Mouse (Mus musculus): Measurements from ENCODE around the gene Gpc6. TPM values are rescaled to one million over a fixed set of nuclear protein-coding genes. Genes with fewer than 3 reads are reported as not detected.

Gpc6 gene
- polyA plus RNA-seq, 1 experiment from 2014 or later: 49.0 TPM

GRCm38 (mm10) chr14:117813473-117813872 lies 888.4 kb downstream of the Gpc6 start:
- 86% methylated on average over 3 of the region's 3 CpGs for WGBS
- Histone ChIP-seq H3K27ac (no peak overlapping the region), H3K9ac (replicated peaks) (no peak overlapping the region), H3K4me3 (replicated peaks) (no peak overlapping the region), H3K36me3 (no peaks in the 10 kb centered on the region), H3K27me3 (no peaks in the 10 kb centered on the region), H3K4me1 (replicated peaks) (peaks cover 7% of the 10 kb centered on the region; the same call in 1 of the 2 replicates), H3K9me3 (no peaks in the 10 kb centered on the region), H3K4me2 (no peak overlapping the region)
- no peak for ATAC-seq (ENCODE audit: insufficient number of reproducible peaks, insufficient read depth, low FRiP score, low TSS enrichment, low read depth)

- Histone ChIP-seq H3K4me1 (replicated peaks) (peaks cover 7% of the 10 kb centered on the region), H3K27me3 (no peaks in the 10 kb centered on the region), H3K9me3 (no peaks in the 10 kb centered on the region), H3K9ac (replicated peaks) (no peak overlapping the region), H3K4me3 (replicated peaks) (no peak overlapping the region), H3K36me3 (no peaks in the 10 kb centered on the region), H3K27ac (no peak overlapping the region), H3K4me2 (no peak overlapping the region)
- no peak for ATAC-seq (ENCODE audit: insufficient number of reproducible peaks, insufficient read depth, low FRiP score, low TSS enrichment, low read depth)
- 80% methylated on average over 9 of the region's 9 CpGs for WGBS
Measured at GRCm38 (mm10) chr14:117816008-117816407, 890.9 kb downstream of the Gpc6 start.

- no peak overlapping the region for H3K4me2 ChIP-seq
- no peak overlapping the region for H3K9ac ChIP-seq (replicated peaks)
- WGBS: 87% methylated on average over 3 of the region's 3 CpGs
- H3K9me3 ChIP-seq: no peaks in the 10 kb centered on the region
- no peak for ATAC-seq (ENCODE audit: insufficient number of reproducible peaks, insufficient read depth, low FRiP score, low TSS enrichment, low read depth)
- no peaks in the 10 kb centered on the region for H3K36me3 ChIP-seq
- H3K4me3 ChIP-seq (replicated peaks): no peak overlapping the region
- peaks cover 8% of the 10 kb centered on the region for H3K4me1 ChIP-seq (replicated peaks)
- no peaks in the 10 kb centered on the region for H3K27me3 ChIP-seq
- H3K27ac ChIP-seq: no peak overlapping the region
Measured at GRCm38 (mm10) chr14:117816706-117817105, 891.6 kb downstream of the Gpc6 start.

GRCm38 (mm10) chr14:117817196-117817595 lies 892.1 kb downstream of the Gpc6 start:
- WGBS: 68% methylated on average over 4 of the region's 4 CpGs
- Histone ChIP-seq H3K9me3 (no peaks in the 10 kb centered on the region), H3K27ac (no peak overlapping the region), H3K4me3 (replicated peaks) (no peak overlapping the region), H3K9ac (replicated peaks) (no peak overlapping the region), H3K27me3 (no peaks in the 10 kb centered on the region), H3K4me1 (replicated peaks) (peaks cover 8% of the 10 kb centered on the region), H3K36me3 (no peaks in the 10 kb centered on the region), H3K4me2 (no peak overlapping the region)
- ATAC-seq (ENCODE audit: insufficient number of reproducible peaks, insufficient read depth, low FRiP score, low TSS enrichment, low read depth): no peak

- no peak for ATAC-seq (ENCODE audit: insufficient number of reproducible peaks, insufficient read depth, low FRiP score, low TSS enrichment, low read depth)
- no peaks in the 10 kb centered on the region for H3K36me3 ChIP-seq
- H3K27ac ChIP-seq: no peak overlapping the region
- no peak overlapping the region for H3K4me2 ChIP-seq
- no peak overlapping the region for H3K4me3 ChIP-seq (replicated peaks)
- H3K9ac ChIP-seq (replicated peaks): no peak overlapping the region
- H3K4me1 ChIP-seq (replicated peaks): peaks cover 8% of the 10 kb centered on the region
- no peaks in the 10 kb centered on the region for H3K9me3 ChIP-seq
- H3K27me3 ChIP-seq: no peaks in the 10 kb centered on the region
Measured at GRCm38 (mm10) chr14:117824491-117824890, 899.4 kb downstream of the Gpc6 start.

- H3K4me2 ChIP-seq: no peak overlapping the region
- no peak overlapping the region for H3K4me3 ChIP-seq (replicated peaks)
- H3K27ac ChIP-seq: no peak overlapping the region
- ATAC-seq (ENCODE audit: insufficient number of reproducible peaks, insufficient read depth, low FRiP score, low TSS enrichment, low read depth): no peak
- H3K4me1 ChIP-seq (replicated peaks): no peaks in the 10 kb centered on the region
- H3K36me3 ChIP-seq: no peaks in the 10 kb centered on the region
- H3K27me3 ChIP-seq: no peaks in the 10 kb centered on the region
- 36% methylated on average over 8 of the region's 8 CpGs for WGBS
- H3K9ac ChIP-seq (replicated peaks): no peak overlapping the region
- H3K9me3 ChIP-seq: no peaks in the 10 kb centered on the region
Measured at GRCm38 (mm10) chr14:117826294-117827046, 901.4 kb downstream of the Gpc6 start.

GRCm38 (mm10) chr14:117831267-117831666 lies 906.2 kb downstream of the Gpc6 start:
- Histone ChIP-seq H3K27me3 (no peaks in the 10 kb centered on the region), H3K27ac (no peak overlapping the region), H3K9ac (replicated peaks) (no peak overlapping the region), H3K36me3 (no peaks in the 10 kb centered on the region), H3K4me2 (no peak overlapping the region), H3K4me1 (replicated peaks) (no peaks in the 10 kb centered on the region), H3K4me3 (replicated peaks) (no peak overlapping the region), H3K9me3 (no peaks in the 10 kb centered on the region)
- ATAC-seq (ENCODE audit: insufficient number of reproducible peaks, insufficient read depth, low FRiP score, low TSS enrichment, low read depth): no peak
- 80% methylated on average over 8 of the region's 8 CpGs for WGBS

- no peak overlapping the region for H3K27ac ChIP-seq
- no peaks in the 10 kb centered on the region for H3K4me1 ChIP-seq (replicated peaks)
- H3K27me3 ChIP-seq: no peaks in the 10 kb centered on the region
- no peak overlapping the region for H3K4me3 ChIP-seq (replicated peaks)
- H3K9ac ChIP-seq (replicated peaks): no peak overlapping the region
- no peaks in the 10 kb centered on the region for H3K9me3 ChIP-seq
- H3K4me2 ChIP-seq: no peak overlapping the region
- no peak for ATAC-seq (ENCODE audit: insufficient number of reproducible peaks, insufficient read depth, low FRiP score, low TSS enrichment, low read depth)
- no peaks in the 10 kb centered on the region for H3K36me3 ChIP-seq
- 67% methylated on average over 4 of the region's 4 CpGs for WGBS
Measured at GRCm38 (mm10) chr14:117831731-117832130, 906.6 kb downstream of the Gpc6 start.

- no peaks in the 10 kb centered on the region for H3K4me1 ChIP-seq (replicated peaks)
- H3K27me3 ChIP-seq: no peaks in the 10 kb centered on the region
- ATAC-seq (ENCODE audit: insufficient number of reproducible peaks, insufficient read depth, low FRiP score, low TSS enrichment, low read depth): no peak
- no peaks in the 10 kb centered on the region for H3K36me3 ChIP-seq
- no peak overlapping the region for H3K27ac ChIP-seq
- H3K9me3 ChIP-seq: no peaks in the 10 kb centered on the region
- H3K4me3 ChIP-seq (replicated peaks): no peak overlapping the region
- no peak overlapping the region for H3K4me2 ChIP-seq
- H3K9ac ChIP-seq (replicated peaks): no peak overlapping the region
- 92% methylated on average over 6 of the region's 6 CpGs for WGBS
Measured at GRCm38 (mm10) chr14:117835506-117835905, 910.4 kb downstream of the Gpc6 start.

- no peak for ATAC-seq (ENCODE audit: insufficient number of reproducible peaks, insufficient read depth, low FRiP score, low TSS enrichment, low read depth)
- no peaks in the 10 kb centered on the region for H3K9me3 ChIP-seq
- H3K27me3 ChIP-seq: no peaks in the 10 kb centered on the region
- 0 out of 2 replicates have a peak, but pooled peaks cover 3% of the 10 kb centered on the region for H3K4me1 ChIP-seq (replicated peaks)
- no peak overlapping the region for H3K9ac ChIP-seq (replicated peaks)
- no peaks in the 10 kb centered on the region for H3K36me3 ChIP-seq
- WGBS: 93% methylated on average over 4 of the region's 4 CpGs
- no peak overlapping the region for H3K4me2 ChIP-seq
- no peak overlapping the region for H3K4me3 ChIP-seq (replicated peaks)
- H3K27ac ChIP-seq: no peak overlapping the region
Measured at GRCm38 (mm10) chr14:117837021-117837420, 911.9 kb downstream of the Gpc6 start.

- ATAC-seq (ENCODE audit: insufficient number of reproducible peaks, insufficient read depth, low FRiP score, low TSS enrichment, low read depth): no peak
- WGBS: 35% methylated on average over 3 of the region's 3 CpGs
Measured at GRCm38 (mm10) chr14:117837715-117838114, 912.6 kb downstream of the Gpc6 start.

GRCm38 (mm10) chr14:117841211-117841610 lies 916.1 kb downstream of the Gpc6 start:
- Histone ChIP-seq H3K9ac (replicated peaks) (no peak overlapping the region), H3K4me1 (replicated peaks) (peaks cover 3% of the 10 kb centered on the region; the same call in 1 of the 2 replicates), H3K36me3 (no peaks in the 10 kb centered on the region), H3K4me3 (replicated peaks) (no peak overlapping the region), H3K27ac (no peak overlapping the region), H3K4me2 (no peak overlapping the region), H3K9me3 (no peaks in the 10 kb centered on the region), H3K27me3 (no peaks in the 10 kb centered on the region)
- WGBS: 72% methylated on average over 4 of the region's 4 CpGs
- ATAC-seq (ENCODE audit: insufficient number of reproducible peaks, insufficient read depth, low FRiP score, low TSS enrichment, low read depth): no peak

More at GRCm38 (mm10) chr14:117837715-117838114, 912.6 kb downstream of the Gpc6 start:
- Histone ChIP-seq H3K9me3 (no peaks in the 10 kb centered on the region), H3K4me3 (replicated peaks) (no peak overlapping the region), H3K27me3 (no peaks in the 10 kb centered on the region), H3K36me3 (no peaks in the 10 kb centered on the region), H3K9ac (replicated peaks) (no peak overlapping the region), H3K4me2 (no peak overlapping the region), H3K27ac (no peak overlapping the region), H3K4me1 (replicated peaks) (0 out of 2 replicates have a peak, but pooled peaks cover 3% of the 10 kb centered on the region)

All from limb, embryonic 12.5 days (tissue).